Mouse (Mus musculus) E14TG2a.4 (cell line): ENCODE measurements around the gene Foxn2.

Experiments used
- H3K27me3 ChIP-seq: 2 replicates; pipeline ENCODE4 v1.6.1; 2014; ENCODE audit warnings: low read length, control low read depth; ENCODE audit not compliant: insufficient read depth
- H3K36me3 ChIP-seq: 2 replicates; pipeline ENCODE4 v1.6.1; 2014; ENCODE audit warnings: low read length, control low read depth; ENCODE audit not compliant: insufficient read depth
- H3K4me1 ChIP-seq: replicated peaks from 2 replicates; pipeline ENCODE4 v1.6.1; 2014; ENCODE audit warnings: low read depth, low read length, control low read depth
- H3K4me3 ChIP-seq: replicated peaks from 2 replicates; pipeline ENCODE4 v1.5.1; 2014; ENCODE audit warnings: mild to moderate bottlenecking, low read length
- H3K9me3 ChIP-seq: 2 replicates; pipeline ENCODE4 v1.6.1; 2014; ENCODE audit warnings: low read length, control low read depth
- CTCF ChIP-seq: conservative IDR thresholded peaks from 2 replicates; pipeline ENCODE4 v1.5.1; 2014; ENCODE audit warnings: low read length
- NANOG ChIP-seq: IDR thresholded peaks from 2 replicates; pipeline ENCODE4 v1.6.1; 2014; ENCODE audit warnings: borderline replicate concordance, low read length, mixed read lengths
- POU5F1 ChIP-seq: IDR thresholded peaks from 2 replicates; pipeline ENCODE4 v1.6.1; 2014; ENCODE audit warnings: low read length, borderline replicate concordance

Foxn2 gene

DNA sequence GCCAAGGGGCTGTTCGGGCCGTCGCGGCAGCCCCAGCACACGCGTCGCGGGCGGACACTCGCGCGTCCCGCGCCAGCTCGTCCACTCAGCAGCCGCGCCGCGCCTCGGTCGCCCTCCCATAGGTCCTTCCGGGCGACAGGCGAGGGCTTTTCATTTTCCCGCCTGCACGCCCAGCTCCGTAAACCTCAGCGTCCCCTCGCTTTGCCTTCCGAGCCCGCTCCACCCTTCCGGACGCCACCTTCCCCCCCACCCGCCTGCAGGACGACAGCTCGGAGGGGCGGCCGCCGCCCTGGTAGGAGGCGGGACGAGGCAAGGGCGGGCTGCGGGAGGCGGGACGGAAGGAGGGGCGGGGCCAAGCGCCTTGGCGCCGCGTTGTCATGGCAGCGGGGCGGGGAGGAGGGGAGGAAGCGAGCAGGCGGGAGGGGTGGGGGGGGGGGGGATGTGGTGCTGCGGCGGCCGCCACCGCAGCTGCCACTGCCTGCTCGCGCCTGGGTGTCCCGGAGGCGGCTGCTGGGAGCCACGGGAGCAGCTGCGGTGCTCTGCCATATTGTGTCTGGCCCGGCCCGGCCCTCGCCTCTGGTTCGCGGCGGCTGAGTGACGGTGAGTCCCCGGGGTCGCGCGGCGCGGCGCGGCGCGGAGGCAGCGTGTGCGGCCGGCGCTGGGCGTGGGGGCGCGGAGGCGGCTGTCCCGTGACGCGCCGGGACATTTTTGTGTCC lies at the start of gene Foxn2:
TSS of gene Foxn2 (plus strand) at position 427 of the 716 bp plus-strand sequence.
- Histone ChIP-seq H3K9me3 (peaks cover 3% of the 10 kb centered on the region; the same call in 1 of the 2 replicates), H3K4me1 (peaks cover 73% of the 10 kb centered on the region), H3K4me3 (peak within 1 kb of the TSS; percentile 93), H3K27me3 (no peaks in the 10 kb centered on the region; the same call in 1 of the 2 replicates), H3K36me3 (no peaks in the 10 kb centered on the region)
- TF ChIP-seq CTCF (no peak), NANOG (no peak), POU5F1 (no peak)

DNA sequence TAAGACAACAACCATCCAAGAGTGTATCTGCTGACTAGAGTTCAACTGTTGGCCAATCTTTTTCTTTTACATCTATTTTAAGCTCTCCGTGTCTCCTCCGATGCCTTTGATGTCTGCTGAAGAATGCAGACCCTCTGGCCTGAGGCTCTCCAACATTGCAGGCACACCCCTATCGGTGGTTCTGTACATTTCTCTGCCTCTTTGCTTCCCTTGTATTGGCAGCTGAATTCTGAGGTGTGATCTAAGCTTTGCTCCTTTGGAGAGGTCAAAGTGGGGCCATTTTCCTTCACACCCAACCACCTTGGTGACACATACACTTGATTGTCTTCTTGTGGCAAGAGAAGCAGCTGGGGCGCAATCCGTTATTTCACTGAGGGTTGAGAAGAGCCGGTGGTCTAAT lies 43.0 kb upstream of the Foxn2 start:
- H3K9me3 ChIP-seq = no peaks in the 10 kb centered on the region
- peaks cover 15% of the 10 kb centered on the region for H3K27me3 ChIP-seq
- TF ChIP-seq POU5F1 = no peak
- TF ChIP-seq NANOG = no peak
- no peak for TF ChIP-seq CTCF
- H3K4me3 ChIP-seq = no peak overlapping the region
- no peaks in the 10 kb centered on the region for H3K4me1 ChIP-seq
- no peaks in the 10 kb centered on the region for H3K36me3 ChIP-seq

DNA sequence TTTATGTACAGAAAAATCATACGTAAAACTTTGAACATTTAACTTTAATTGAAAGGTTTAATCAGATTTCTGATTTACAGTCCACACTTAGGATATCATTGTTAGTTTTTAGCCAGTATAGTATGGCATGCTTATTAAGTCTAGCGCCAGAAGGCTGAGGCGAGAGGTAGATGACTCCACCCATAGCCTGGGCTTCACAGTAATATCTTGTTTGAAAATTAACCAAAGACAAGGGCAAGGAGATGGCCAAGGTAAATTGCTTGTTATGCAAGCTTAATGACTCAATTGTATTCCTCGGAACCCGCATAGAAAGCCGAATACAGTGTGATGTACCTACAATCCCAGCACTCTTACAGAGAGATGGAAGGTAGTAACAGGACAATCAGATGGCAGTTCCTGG lies 42.4 kb upstream of the Foxn2 start:
- H3K4me1 ChIP-seq = 0 out of 2 replicates have a peak, but pooled peaks cover 1% of the 10 kb centered on the region
- TF ChIP-seq POU5F1 (no peak), NANOG (no peak), CTCF (no peak)

DNA sequence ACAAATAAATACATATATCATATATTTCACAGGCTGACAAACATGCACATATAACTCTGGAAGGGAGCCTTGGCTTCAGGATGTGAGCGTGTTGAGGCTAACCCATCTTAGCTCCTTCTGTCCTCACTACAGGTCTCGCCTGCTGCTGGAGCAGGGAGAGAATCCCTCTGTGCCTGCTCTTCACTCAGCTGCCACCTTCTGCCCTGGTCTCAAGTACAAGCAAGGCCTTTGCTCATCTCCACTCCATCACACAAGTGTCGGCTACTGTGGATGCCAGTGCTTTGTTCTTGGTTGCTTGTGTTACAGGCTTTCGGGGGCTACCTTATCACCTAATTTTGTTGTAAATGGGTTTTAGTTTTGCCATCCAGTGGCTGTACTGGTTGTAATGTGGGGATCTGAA lies 41.7 kb upstream of the Foxn2 start:
- H3K9me3 ChIP-seq = no peaks in the 10 kb centered on the region
- H3K27me3 ChIP-seq = peaks cover 26% of the 10 kb centered on the region
- H3K4me3 ChIP-seq = no peak overlapping the region
- TF ChIP-seq NANOG (no peak), CTCF (no peak), POU5F1 (no peak)
- peaks cover 8% of the 10 kb centered on the region for H3K4me1 ChIP-seq
- H3K36me3 ChIP-seq = no peaks in the 10 kb centered on the region

More for the DNA sequence above, 42.4 kb upstream of the Foxn2 start:
- peaks cover 18% of the 10 kb centered on the region for H3K27me3 ChIP-seq
- H3K4me3 ChIP-seq = no peak overlapping the region
- no peaks in the 10 kb centered on the region for H3K9me3 ChIP-seq
- H3K36me3 ChIP-seq = no peaks in the 10 kb centered on the region

DNA sequence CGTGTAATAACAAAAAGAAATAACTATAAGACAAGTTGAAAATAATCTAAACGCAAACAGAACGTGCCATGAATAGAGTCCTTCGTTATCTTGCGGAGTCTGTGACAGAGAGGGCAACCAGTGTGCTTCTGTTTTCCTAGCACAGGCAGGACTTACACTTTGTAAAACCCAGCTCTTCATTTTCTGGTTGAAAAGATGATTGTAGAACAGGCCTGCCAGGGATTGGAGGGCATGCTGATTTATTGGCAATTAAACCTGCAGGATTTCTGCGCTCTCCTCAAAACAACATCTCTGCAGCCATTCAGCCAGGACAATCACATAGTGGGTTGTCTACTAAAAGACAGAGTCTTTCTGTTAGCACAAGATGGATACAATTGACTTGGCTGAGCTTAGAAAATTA lies 40.4 kb upstream of the Foxn2 start:
- H3K27me3 ChIP-seq = peaks cover 28% of the 10 kb centered on the region
- H3K9me3 ChIP-seq = no peaks in the 10 kb centered on the region
- H3K36me3 ChIP-seq = no peaks in the 10 kb centered on the region
- peaks cover 19% of the 10 kb centered on the region for H3K4me1 ChIP-seq
- TF ChIP-seq POU5F1 (no peak), CTCF (no peak), NANOG (no peak)
- H3K4me3 ChIP-seq = no peak overlapping the region

DNA sequence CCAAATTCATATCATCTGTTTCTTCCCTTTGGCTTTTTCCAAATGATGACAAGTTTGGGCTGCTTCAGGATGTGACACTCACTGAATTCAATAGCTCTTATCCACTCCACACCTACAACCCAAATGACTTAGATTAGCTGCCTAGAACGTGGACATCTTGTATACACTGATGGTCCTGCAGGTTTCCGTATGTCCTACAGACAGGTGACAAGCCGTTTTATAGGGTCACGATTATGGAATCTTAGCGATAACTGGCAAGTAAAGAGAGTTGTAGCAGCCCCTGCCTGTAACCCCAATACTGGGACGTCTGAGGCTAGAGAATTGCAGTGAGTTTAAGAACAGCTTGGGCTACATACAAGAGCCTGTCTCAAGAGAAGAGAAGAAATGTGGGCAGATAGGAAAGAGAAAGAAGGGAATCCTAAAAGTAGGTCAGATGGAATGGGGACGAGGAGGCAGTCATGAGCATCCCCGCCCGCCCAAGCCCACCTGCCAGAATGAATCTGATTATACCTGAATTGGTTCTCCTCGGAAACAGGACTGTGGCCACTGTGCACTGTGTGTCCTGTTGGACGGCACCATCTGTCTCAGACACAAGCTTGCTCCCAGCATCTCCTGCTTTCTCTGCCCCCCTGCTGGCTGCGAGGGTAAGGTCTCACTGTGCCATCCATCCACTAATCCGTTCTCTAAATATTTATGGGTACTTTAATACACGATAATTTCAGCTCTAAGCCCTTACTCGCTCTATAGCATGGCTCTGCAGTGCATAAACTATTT lies 39.6 kb upstream of the Foxn2 start:
- Histone ChIP-seq H3K36me3 (no peaks in the 10 kb centered on the region), H3K4me1 (peaks cover 19% of the 10 kb centered on the region), H3K27me3 (peaks cover 28% of the 10 kb centered on the region), H3K9me3 (no peaks in the 10 kb centered on the region), H3K4me3 (no peak overlapping the region)
- TF ChIP-seq CTCF = no peak
- no peak for TF ChIP-seq NANOG
- no peak for TF ChIP-seq POU5F1

DNA sequence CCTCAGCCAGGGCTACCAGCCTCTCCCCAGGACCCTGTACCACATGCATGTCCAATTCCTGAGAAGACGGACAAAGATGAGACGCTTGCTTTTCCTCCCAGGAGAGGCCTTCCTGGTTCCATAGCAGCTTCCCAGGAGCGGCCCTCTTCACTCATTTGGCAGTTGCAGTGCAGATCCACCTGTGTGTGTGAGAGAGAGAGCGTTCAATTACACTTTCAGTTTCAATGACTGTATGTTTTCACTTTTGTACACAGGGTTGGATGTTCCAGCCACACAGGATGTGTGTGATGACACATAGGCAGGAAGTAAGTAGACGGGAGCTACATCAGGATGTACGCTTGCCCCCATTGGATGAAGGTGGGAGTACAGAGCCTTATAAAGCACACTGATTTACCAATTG lies 37.2 kb upstream of the Foxn2 start:
- peaks cover 19% of the 10 kb centered on the region for H3K4me1 ChIP-seq
- H3K36me3 ChIP-seq = no peaks in the 10 kb centered on the region
- TF ChIP-seq NANOG (no peak), CTCF (no peak), POU5F1 (no peak)
- peaks cover 37% of the 10 kb centered on the region for H3K27me3 ChIP-seq
- no peak overlapping the region for H3K4me3 ChIP-seq
- H3K9me3 ChIP-seq = no peaks in the 10 kb centered on the region

DNA sequence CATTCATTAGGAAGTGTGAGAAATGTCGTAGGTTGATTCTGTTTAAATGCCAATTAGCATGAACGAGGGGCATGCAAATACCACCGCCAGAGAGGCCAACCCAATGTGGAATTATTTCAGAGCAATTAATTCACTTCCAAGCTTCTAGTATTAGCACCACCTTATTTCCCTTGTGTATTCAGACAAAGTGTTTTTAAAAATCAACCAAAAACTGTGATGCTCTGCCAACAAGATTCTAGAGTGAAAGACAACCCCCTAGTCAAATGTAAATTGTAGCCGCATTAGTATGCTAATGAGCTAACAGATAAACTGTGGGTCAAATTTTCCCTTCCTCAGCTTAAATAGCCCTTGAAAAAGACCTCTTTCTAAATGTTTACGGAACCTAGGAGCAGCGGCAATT lies 36.0 kb upstream of the Foxn2 start:
- Histone ChIP-seq H3K36me3 (no peaks in the 10 kb centered on the region), H3K4me3 (peak overlapping the region; percentile 52), H3K4me1 (peaks cover 19% of the 10 kb centered on the region), H3K9me3 (no peaks in the 10 kb centered on the region), H3K27me3 (peaks cover 37% of the 10 kb centered on the region)
- TF ChIP-seq NANOG = no peak
- peak; percentile 28; the same call in 1 of the 2 replicates for TF ChIP-seq POU5F1
